Mouse (Mus musculus) cortical plate, adult 2 months (tissue): ENCODE measurements around the gene Prpsap1. TPM values are rescaled to one million over a fixed set of nuclear protein-coding genes. Genes with fewer than 3 reads are reported as not detected.
A peak's percentile ranks its signal among the peaks of the same experiment; 100 is the strongest.

ENCODE experiments used
- H3K27ac ChIP-seq: fragments of 200-500 bp; 2 replicates; pipeline ENCODE4 v1.5.1; 2012; ENCODE audit warnings: low read length, control low read depth, inconsistent platforms; ENCODE audit not compliant: insufficient read depth
- H3K4me1 ChIP-seq: fragments of 200-500 bp; 2 replicates; pipeline ENCODE4 v1.6.1; 2011; ENCODE audit warnings: low read length; ENCODE audit not compliant: control insufficient read depth, insufficient read depth
- H3K4me3 ChIP-seq: fragments of 200-500 bp; 2 replicates; pipeline ENCODE4 v1.5.1; 2011; ENCODE audit warnings: mild to moderate bottlenecking, low read length, control low read depth; ENCODE audit not compliant: insufficient read depth
- CTCF ChIP-seq: fragments of 200-500 bp; IDR thresholded peaks from 2 replicates; pipeline ENCODE4 v1.5.1; 2011; ENCODE audit warnings: mild to moderate bottlenecking, control low read depth, low read length; ENCODE audit not compliant: insufficient read depth; ENCODE audit errors: extremely low read depth
- POLR2A ChIP-seq: fragments of 200-500 bp; IDR thresholded peaks from 2 replicates; pipeline ENCODE4 v1.6.1; 2011; ENCODE audit warnings: mild to moderate bottlenecking, low read length, control low read depth; ENCODE audit not compliant: insufficient read depth; ENCODE audit errors: extremely low read depth
- polyA plus RNA-seq: library from polyadenylated mRNA; depleted of rRNA; stranded (reverse); fragments of >200 nt; gene quantifications from 2 replicates; pipeline ENCODE4 v1.2.3, GENCODE M21; 2012

Gene Prpsap1
- polyA plus RNA-seq, 1 experiment, result 89.0 TPM

GRCm38 (mm10) chr11:116532262-116532809, 38.3 kb upstream of the Prpsap1 start:
- no peaks in the 10 kb centered on the region for H3K4me1 ChIP-seq
- no peak for TF ChIP-seq POLR2A
- TF ChIP-seq CTCF, result no peak
- H3K4me3 ChIP-seq, result peak overlapping the region; percentile 21
- no peak overlapping the region for H3K27ac ChIP-seq

- no peak for TF ChIP-seq CTCF
- TF ChIP-seq POLR2A, result no peak
- H3K4me3 ChIP-seq, result peak overlapping the region; percentile 21
- H3K27ac ChIP-seq, result no peak overlapping the region
- no peaks in the 10 kb centered on the region for H3K4me1 ChIP-seq
Observed at GRCm38 (mm10) chr11:116531371-116532191, 37.6 kb upstream of the Prpsap1 start.

GRCm38 (mm10) chr11:116530187-116531147, 36.5 kb upstream of the Prpsap1 start, which contains the start of gene Sphk1:
Gene Sphk1, plus strand, starts transcription at chr11:116530925.
- TF ChIP-seq POLR2A (no peak), CTCF (no peak)
- peak within 1 kb of the TSS; percentile 21 for H3K4me3 ChIP-seq
- H3K27ac ChIP-seq, result no peak within 1 kb of the TSS
- no peaks in the 10 kb centered on the region for H3K4me1 ChIP-seq

GRCm38 (mm10) chr11:116528636-116529320, 34.8 kb upstream of the Prpsap1 start:
- Histone ChIP-seq H3K27ac (no peak overlapping the region), H3K4me1 (no peaks in the 10 kb centered on the region), H3K4me3 (no peak overlapping the region)
- TF ChIP-seq CTCF (no peak), POLR2A (no peak)

DNA sequence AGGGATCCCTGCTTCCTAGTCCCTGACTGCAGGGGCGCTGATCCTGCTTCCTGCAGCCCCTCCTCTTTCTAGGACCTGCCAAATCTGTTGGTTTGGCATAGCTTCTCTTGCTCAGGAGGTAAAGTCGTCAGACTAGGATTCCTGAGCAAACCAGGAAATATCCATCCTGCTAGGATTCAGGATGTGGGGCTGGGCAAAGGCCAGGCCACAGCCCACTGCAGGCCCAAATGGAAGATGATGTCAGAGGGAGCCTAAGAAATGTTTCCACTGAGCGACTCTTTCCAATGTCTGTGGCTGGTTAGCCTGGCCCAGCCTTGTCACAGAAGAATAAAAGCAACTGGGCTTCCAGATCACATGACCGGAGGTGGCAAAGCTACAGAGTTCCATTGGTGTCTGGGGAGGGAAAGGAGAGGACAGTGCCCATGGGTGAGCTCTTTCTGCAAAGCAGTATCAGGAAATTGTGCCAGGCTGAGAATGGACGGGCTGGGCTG, 29.7 kb upstream of the Prpsap1 start:
- TF ChIP-seq CTCF (no peak), POLR2A (no peak)
- no peaks in the 10 kb centered on the region for H3K4me1 ChIP-seq
- H3K4me3 ChIP-seq, result no peak overlapping the region
- no peak overlapping the region for H3K27ac ChIP-seq

GRCm38 (mm10) chr11:116522886-116523698, 29.1 kb upstream of the Prpsap1 start:
- TF ChIP-seq CTCF, result no peak
- TF ChIP-seq POLR2A, result no peak
- no peak overlapping the region for H3K27ac ChIP-seq
- no peak overlapping the region for H3K4me3 ChIP-seq
- H3K4me1 ChIP-seq, result no peaks in the 10 kb centered on the region

DNA sequence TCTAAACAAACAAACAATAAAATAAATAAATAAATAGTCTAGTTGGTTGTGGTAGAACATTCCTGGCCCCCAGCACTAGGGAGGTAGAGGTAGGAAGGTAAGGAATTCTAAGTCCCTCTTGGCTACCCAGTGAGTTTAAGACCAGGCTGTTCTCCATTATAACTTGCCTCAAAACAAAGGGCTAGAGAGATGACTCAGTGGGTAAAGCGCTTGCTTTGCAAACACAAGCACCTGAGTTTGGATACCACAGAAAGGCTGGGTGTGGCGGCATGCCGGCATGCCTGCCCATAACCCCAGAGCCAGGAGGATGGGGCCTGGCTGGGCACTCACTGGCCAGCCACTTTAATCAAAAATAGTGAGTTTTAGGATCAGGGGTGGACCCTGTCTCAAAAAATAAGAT, 28.0 kb upstream of the Prpsap1 start:
- H3K4me1 ChIP-seq, result no peaks in the 10 kb centered on the region
- no peak overlapping the region for H3K4me3 ChIP-seq
- TF ChIP-seq POLR2A, result no peak
- TF ChIP-seq CTCF, result no peak
- no peak overlapping the region for H3K27ac ChIP-seq

DNA sequence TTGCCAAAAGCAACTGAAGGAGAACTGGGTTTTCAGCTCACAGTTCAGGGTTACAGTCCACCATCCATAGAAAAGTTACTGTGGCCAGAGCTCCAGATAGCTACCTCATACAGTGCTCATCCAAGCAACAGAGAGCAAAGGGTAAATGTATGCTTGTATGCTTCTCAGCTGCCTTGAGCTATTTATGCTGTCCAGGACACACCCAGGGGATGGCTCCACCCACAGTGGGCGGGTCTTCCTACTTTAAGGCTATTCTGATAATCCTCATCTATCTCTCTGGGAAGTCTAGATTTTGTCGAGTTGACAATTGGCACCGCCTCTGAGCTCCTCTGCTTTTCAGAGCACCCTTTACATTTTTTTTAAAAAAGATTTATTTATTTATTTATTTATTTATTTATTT, 27.1 kb upstream of the Prpsap1 start:
- H3K4me3 ChIP-seq, result no peak overlapping the region
- no peaks in the 10 kb centered on the region for H3K4me1 ChIP-seq
- TF ChIP-seq CTCF (no peak), POLR2A (no peak)
- H3K27ac ChIP-seq, result no peak overlapping the region
